Mouse (Mus musculus) hindbrain, embryonic 14.5 days (tissue): Measurements from ENCODE around the gene Itgb4. TPM values are rescaled to one million over a fixed set of nuclear protein-coding genes. Genes with fewer than 3 reads are reported as not detected.

ENCODE experiments used
- polyA plus RNA-seq: library from polyadenylated mRNA; unstranded; fragments of >200 nt; fragmentation: Nextera tagmentation; extraction: Ambion mirVana; gene quantifications from 2 replicates; pipeline ENCODE4 v1.2.1, GENCODE M21; 2014

The Itgb4 gene
- polyA plus RNA-seq, 1 experiment from 2014 or later, result 1.6 TPM

Other genes starting within 250 kb of the Itgb4 start
- 17.3 and 20.8 TPM in 2 replicates for gene Tmem94, start 209.3 kb upstream of the Itgb4 start, polyA plus RNA-seq
- 10.7 and 11.0 TPM in 2 replicates for gene Caskin2, start 161.1 kb upstream of the Itgb4 start, polyA plus RNA-seq
- 17.8 and 19.9 TPM in 2 replicates for gene Tsen54, start 160.0 kb upstream of the Itgb4 start, polyA plus RNA-seq
- 1.3 and 2.4 TPM in 2 replicates for gene Llgl2, start 150.7 kb upstream of the Itgb4 start, polyA plus RNA-seq
- 0.13 TPM in 1 of 2 replicates, not detected in the other for gene Myo15b, start 116.3 kb upstream of the Itgb4 start, polyA plus RNA-seq
- 2.9 and 4.6 TPM in 2 replicates for gene Smim5, start 74.7 kb upstream of the Itgb4 start, polyA plus RNA-seq
- gene Smim6, start 62.7 kb upstream of the Itgb4 start, polyA plus RNA-seq, result not detected in 2 replicates
- gene Sap30bp, start 41.4 kb upstream of the Itgb4 start, polyA plus RNA-seq, result 40.5 and 41.8 TPM in 2 replicates
- gene Recql5, start 41.2 kb upstream of the Itgb4 start, polyA plus RNA-seq, result 16.7 and 17.2 TPM in 2 replicates
- 48.6 and 54.4 TPM in 2 replicates for gene Galk1, start 38.0 kb downstream of the Itgb4 start, polyA plus RNA-seq
- gene H3f3b, start 53.3 kb downstream of the Itgb4 start, polyA plus RNA-seq, result 1,746 and 2,054 TPM in 2 replicates
- 25.6 and 29.3 TPM in 2 replicates for gene Unk, start 55.6 kb downstream of the Itgb4 start, polyA plus RNA-seq
- gene Unc13d, start 103.3 kb downstream of the Itgb4 start, polyA plus RNA-seq, result 0.75 and 0.83 TPM in 2 replicates
- 164 and 183 TPM in 2 replicates for gene Wbp2, start 112.3 kb downstream of the Itgb4 start, polyA plus RNA-seq
- gene Trim47, start 152.5 kb downstream of the Itgb4 start, polyA plus RNA-seq, result 9.4 and 10.6 TPM in 2 replicates
- gene Trim65, start 156.4 kb downstream of the Itgb4 start, polyA plus RNA-seq, result 2.7 and 2.9 TPM in 2 replicates
- gene Mrpl38, start 164.2 kb downstream of the Itgb4 start, polyA plus RNA-seq, result 79.4 and 83.1 TPM in 2 replicates
- 43.0 and 45.4 TPM in 2 replicates for gene Fbf1, start 193.5 kb downstream of the Itgb4 start, polyA plus RNA-seq
- 80.7 and 88.0 TPM in 2 replicates for gene Ten1, start 224.1 kb downstream of the Itgb4 start, polyA plus RNA-seq
- 67.5 and 75.7 TPM in 2 replicates for gene Acox1, start 224.3 kb downstream of the Itgb4 start, polyA plus RNA-seq